Mouse (Mus musculus) G1E-ER4 (cell line): Measurements from ENCODE around the gene Pptc7. TPM values are rescaled to one million over a fixed set of nuclear protein-coding genes. Genes with fewer than 3 reads are reported as not detected.

Experiments
- GATA1 ChIP-seq: IDR thresholded peaks from one replicate; pipeline ENCODE4 v1.8.0; 2012; ENCODE audit warnings: low read length, inconsistent platforms
- polyA plus RNA-seq: library from polyadenylated mRNA; stranded (reverse); fragments of >175 nt; gene quantifications from 2 replicates; pipeline ENCODE4 v1.2.3, GENCODE M21; 2012

Gene Pptc7
- polyA plus RNA-seq, result 6.8 and 10.2 TPM in 2 replicates

GRCm38 (mm10) chr5:122284183-122285028 is at the start of gene Pptc7:
Gene Pptc7 (plus strand): TSS chr5:122284365.
- TF ChIP-seq GATA1, result no peak

GRCm38 (mm10) chr5:122235196-122235836 is 48.8 kb upstream of the Pptc7 start:
- no peak for TF ChIP-seq GATA1

DNA sequence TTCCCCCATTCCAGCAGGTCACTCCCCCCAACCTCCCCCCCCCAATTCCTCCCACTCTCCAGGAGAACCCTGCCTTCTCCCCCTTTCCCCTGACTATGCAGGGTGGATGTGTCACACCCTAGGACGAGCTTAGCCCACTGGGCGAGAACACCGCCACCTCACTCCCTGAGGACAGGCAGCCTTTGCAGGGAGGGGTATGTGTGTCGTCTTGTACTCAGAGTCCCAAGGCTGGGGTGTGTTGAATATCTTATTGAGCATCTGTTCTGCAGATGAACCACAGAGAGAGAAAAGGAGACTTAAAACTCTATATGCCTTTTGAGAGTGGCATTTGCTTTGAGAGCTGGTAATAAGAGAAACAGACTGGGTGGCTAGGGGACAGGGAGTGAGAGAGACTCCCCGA is 47.0 kb upstream of the Pptc7 start:
- no peak for TF ChIP-seq GATA1

- TF ChIP-seq GATA1, result no peak
These were observed 44.5 kb upstream of the Pptc7 start for GRCm38 (mm10) chr5:122239618-122240017.

DNA sequence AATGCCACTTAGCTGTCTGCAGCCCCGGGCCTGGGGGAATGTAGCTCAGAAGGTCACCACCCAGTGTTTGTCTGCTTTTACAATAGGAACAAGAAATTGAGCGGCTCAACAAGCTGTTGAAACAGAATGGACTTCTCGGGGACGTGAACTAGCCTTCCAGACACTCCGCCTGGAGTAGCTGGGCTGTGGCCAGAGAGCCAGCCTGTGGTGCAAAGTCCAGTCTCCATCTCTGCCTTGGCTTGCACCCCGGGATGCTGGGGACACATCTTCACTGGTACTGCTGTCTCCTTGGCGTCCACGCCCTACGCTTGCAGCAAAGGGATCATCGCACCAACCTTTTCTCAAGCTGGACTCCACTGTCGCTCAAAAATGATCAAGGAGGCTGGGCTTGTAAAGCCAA is 43.6 kb upstream of the Pptc7 start:
- no peak for TF ChIP-seq GATA1

DNA sequence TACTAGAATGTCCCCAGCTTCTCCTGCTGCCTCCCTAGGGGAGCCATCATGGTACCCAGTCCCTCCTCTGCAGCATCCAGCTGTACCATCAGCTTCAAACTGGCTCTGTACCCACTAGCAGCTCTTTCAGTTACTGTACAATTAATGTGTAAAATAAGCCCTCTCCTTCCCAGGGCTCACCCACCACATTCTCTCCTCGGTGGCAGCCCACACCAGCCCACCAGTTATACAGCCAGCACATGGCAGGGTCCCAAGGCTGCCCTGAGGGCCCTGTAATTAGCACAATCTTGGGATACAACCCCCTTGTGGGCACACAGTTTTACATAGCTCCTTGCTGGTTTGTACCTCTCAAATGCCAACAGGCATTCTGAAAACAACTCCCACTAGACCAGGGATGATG is 43.2 kb upstream of the Pptc7 start:
- TF ChIP-seq GATA1, result no peak

DNA sequence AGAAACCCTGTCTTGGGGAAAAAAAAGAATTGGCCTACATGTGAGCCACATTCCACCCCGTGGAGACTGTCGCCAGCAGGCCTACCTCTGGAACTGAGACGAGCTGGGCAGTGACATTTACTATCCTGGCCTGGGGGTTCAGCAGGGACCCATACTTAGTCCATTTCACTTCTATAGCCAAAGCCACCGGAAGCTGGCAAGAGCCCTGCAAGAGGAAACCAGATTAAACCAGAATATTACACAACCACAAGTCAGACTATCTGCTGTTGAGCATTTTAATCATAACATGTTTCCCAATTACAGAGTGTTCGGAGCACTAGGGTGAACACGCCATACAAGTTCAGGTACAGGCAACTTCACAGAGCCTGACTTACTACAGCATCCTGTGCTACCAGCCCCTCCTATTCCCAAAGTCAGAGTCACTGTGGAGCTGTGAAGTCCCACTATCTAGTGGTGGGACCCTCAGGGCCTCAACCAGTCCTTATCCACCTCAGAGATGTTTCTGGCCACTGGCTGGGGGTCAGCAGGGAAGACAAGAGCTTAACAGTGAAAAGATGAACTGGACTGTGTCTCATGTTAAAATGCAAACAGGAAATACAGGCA is 41.5 kb upstream of the Pptc7 start:
- no peak for TF ChIP-seq GATA1

- no peak for TF ChIP-seq GATA1
These were observed 40.2 kb upstream of the Pptc7 start for GRCm38 (mm10) chr5:122243781-122244523.

GRCm38 (mm10) chr5:122245186-122245585 is 39.0 kb upstream of the Pptc7 start:
- no peak for TF ChIP-seq GATA1

GRCm38 (mm10) chr5:122246547-122247167 is 37.5 kb upstream of the Pptc7 start:
- TF ChIP-seq GATA1, result no peak

DNA sequence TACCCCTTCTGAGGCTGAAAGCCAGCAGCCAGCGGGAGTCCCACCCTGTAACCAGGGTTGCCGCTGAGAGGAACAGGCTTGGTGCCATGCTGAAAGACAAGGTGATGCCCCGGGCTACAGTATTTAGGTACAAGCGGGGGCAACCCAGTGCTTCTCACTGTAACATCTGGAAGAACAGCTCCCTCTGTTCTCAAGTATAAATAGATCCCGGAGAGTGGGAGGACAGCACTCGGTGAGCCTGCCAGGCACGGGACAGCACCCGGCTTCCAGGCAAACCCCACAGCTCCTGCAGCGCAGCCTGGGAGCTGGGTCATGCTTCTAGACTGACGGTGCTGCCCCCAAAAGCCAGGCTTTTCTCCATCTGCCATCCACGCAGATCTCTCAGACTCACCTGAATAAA is 36.6 kb upstream of the Pptc7 start:
- TF ChIP-seq GATA1, result no peak

- TF ChIP-seq GATA1, result no peak
These were observed 36.2 kb upstream of the Pptc7 start for GRCm38 (mm10) chr5:122247934-122248333.

DNA sequence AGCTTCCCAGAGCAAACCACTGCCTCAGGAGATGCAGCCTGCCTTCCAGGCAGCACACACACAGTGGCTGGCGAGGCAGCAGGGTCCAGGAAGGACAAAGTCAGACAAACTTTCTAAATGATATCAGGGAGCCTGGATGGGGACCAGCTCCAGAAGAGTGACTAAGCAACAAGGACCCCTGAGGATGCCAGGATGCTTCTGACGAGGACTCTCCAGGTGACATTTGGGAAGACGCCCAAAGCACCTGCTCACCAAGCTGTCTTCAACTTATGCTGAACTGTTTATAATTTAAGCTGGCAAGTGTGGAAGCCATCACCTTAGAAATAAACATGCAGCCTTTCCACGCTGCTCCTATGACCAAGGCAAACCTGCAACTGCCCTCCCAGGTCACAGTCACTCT is 34.9 kb upstream of the Pptc7 start:
- TF ChIP-seq GATA1, result no peak

DNA sequence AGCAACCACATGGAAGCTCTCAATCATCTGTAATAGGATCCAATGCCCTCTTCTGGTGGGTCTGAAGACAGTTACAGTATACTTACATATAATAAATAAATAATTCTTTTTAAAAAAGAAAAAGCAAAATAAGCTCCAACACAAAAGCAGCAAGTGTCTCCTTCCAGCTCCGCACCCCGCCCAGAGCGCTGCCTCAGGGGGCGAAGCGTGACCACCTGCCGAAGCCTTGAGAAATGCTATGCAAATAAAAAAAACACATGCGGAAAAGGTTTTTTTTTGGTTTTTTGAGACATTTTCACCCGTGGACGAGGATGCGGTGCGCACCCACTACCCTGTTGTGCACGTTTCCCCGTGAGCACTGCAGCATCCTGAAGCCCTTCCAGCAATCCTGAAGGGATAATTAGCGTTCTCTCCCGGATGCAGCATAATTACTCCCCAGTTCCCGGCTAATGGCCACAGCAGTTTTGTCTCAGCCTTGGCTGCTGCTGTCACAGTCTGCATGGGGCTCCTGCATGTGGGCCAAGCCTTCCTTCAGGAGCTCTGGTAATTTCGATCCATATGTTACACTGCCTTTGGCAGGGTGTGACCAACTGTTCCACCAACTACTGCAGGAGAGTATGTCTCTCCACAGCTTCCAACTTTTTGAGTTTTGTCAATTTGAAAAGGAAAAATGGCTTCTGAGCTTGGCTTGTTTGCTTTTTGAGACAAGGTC is 32.1 kb upstream of the Pptc7 start:
- TF ChIP-seq GATA1, result no peak
